Mouse (Mus musculus) MEL (cell line): ENCODE results near the gene Cst7. TPM values are rescaled to one million over a fixed set of nuclear protein-coding genes. Genes with fewer than 3 reads are reported as not detected.
A peak's percentile ranks its signal among the peaks of the same experiment; 100 is the strongest.

Experiments
- DNase-seq: peaks from one replicate; pipeline ENCODE4 v3.0.0; 2011; ENCODE audit warnings: low read depth, low spot score
- H3K27ac ChIP-seq: 2 replicates; pipeline ENCODE4 v1.5.1; 2012; ENCODE audit warnings: low read depth, mild to moderate bottlenecking, control low read depth, low read length, moderate library complexity; ENCODE audit not compliant: control insufficient read depth
- H3K27me3 ChIP-seq, 2 experiments: fragments of 150-350 bp in 1 of 2; sonication (generic) in 1 of 2; 2 replicates each; pipeline ENCODE4 v1.6.1; 2012; ENCODE audit warnings: low read length in 2 of 2, mild to moderate bottlenecking in 2 of 2, improper control_type of control experiment in 1 of 2, moderate library complexity in 1 of 2; ENCODE audit not compliant: insufficient read depth in 2 of 2, control insufficient read depth in 1 of 2
- H3K36me3 ChIP-seq, 2 experiments: 2 replicates each; pipeline ENCODE4 v1.6.1; 2012 to 2014; ENCODE audit warnings: low read length in 2 of 2, improper control_type of control experiment in 1 of 2, inconsistent platforms in 1 of 2, mild to moderate bottlenecking in 1 of 2; ENCODE audit not compliant: insufficient read depth in 2 of 2, control insufficient read depth in 1 of 2
- H3K4me1 ChIP-seq, 2 experiments: fragments of 150-350 bp in 1 of 2; sonication (generic) in 1 of 2; 2 replicates each; pipeline ENCODE4 v1.6.1; 2012; ENCODE audit warnings: low read length in 2 of 2, improper control_type of control experiment in 1 of 2, mild to moderate bottlenecking in 1 of 2; ENCODE audit not compliant: insufficient read depth in 2 of 2, control insufficient read depth in 1 of 2
- H3K4me3 ChIP-seq, 2 experiments: fragments of 150-350 bp in 1 of 2; sonication (generic) in 1 of 2; 2 replicates each; pipeline ENCODE4 v1.5.1; 2012; ENCODE audit warnings: low read depth in 2 of 2, low read length in 2 of 2, mild to moderate bottlenecking in 2 of 2, moderate library complexity in 2 of 2, control low read depth in 1 of 2, improper control_type of control experiment in 1 of 2; ENCODE audit not compliant: control insufficient read depth in 1 of 2, insufficient read depth in 1 of 2
- H3K79me2 ChIP-seq: 2 replicates; pipeline ENCODE4 v1.6.1; 2012; ENCODE audit warnings: mild to moderate bottlenecking, low read length, moderate library complexity; ENCODE audit not compliant: control insufficient read depth, poor library complexity, insufficient read depth
- H3K9ac ChIP-seq: 2 replicates; pipeline ENCODE4 v1.6.1; 2012; ENCODE audit warnings: low read depth, mild to moderate bottlenecking, control low read depth, low read length, moderate library complexity; ENCODE audit not compliant: control insufficient read depth, poor library complexity, severe bottlenecking
- H3K9me3 ChIP-seq: fragments of 150-350 bp; sonication (generic); replicated peaks from 2 replicates; pipeline ENCODE4 v1.6.1; 2012; ENCODE audit warnings: mild to moderate bottlenecking, low read length, improper control_type of control experiment, moderate library complexity; ENCODE audit not compliant: insufficient read depth
- BHLHE40 ChIP-seq: IDR thresholded peaks from 2 replicates; pipeline ENCODE4 v1.6.1; 2012; ENCODE audit warnings: low read depth, mild to moderate bottlenecking, inconsistent platforms, low read length, improper control_type of control experiment, borderline replicate concordance
- ELF1 ChIP-seq: IDR thresholded peaks from 2 replicates; pipeline ENCODE4 v1.6.1; 2014; ENCODE audit warnings: low read depth, mild to moderate bottlenecking, inconsistent platforms, low read length, improper control_type of control experiment, moderate library complexity
- KAT2A ChIP-seq: conservative IDR thresholded peaks from 2 replicates; pipeline ENCODE4 v1.6.1; 2012; ENCODE audit warnings: low read depth, low read length, improper control_type of control experiment, inconsistent platforms
- MAX ChIP-seq: IDR thresholded peaks from 2 replicates; pipeline ENCODE4 v1.6.1; 2011; ENCODE audit warnings: low read length, improper control_type of control experiment
- MAZ ChIP-seq: IDR thresholded peaks from 2 replicates; pipeline ENCODE4 v1.6.1; 2012; ENCODE audit warnings: low read depth, mild to moderate bottlenecking, inconsistent platforms, low read length, improper control_type of control experiment
- MYB ChIP-seq: IDR thresholded peaks from 2 replicates; pipeline ENCODE4 v1.6.1; 2011; ENCODE audit warnings: mild to moderate bottlenecking, low read depth, low read length, improper control_type of control experiment
- RAD21 ChIP-seq: IDR thresholded peaks from 2 replicates; pipeline ENCODE4 v1.6.1; 2011; ENCODE audit warnings: mild to moderate bottlenecking, low read depth, low read length, improper control_type of control experiment
- RCOR1 ChIP-seq: IDR thresholded peaks from 2 replicates; pipeline ENCODE4 v1.6.1; 2012; ENCODE audit warnings: low read depth, mild to moderate bottlenecking, inconsistent platforms, low read length, improper control_type of control experiment
- TAL1 ChIP-seq: IDR thresholded peaks from 2 replicates; pipeline ENCODE4 v1.6.1; 2012; ENCODE audit warnings: mild to moderate bottlenecking, inconsistent platforms, low read length, moderate library complexity, mixed read lengths
- TCF12 ChIP-seq: IDR thresholded peaks from 2 replicates; pipeline ENCODE4 v1.6.1; 2014; ENCODE audit warnings: low read depth, mild to moderate bottlenecking, inconsistent platforms, low read length, improper control_type of control experiment, moderate library complexity
- UBTF ChIP-seq: IDR thresholded peaks from 2 replicates; pipeline ENCODE4 v1.6.1; 2012; ENCODE audit warnings: low read depth, mild to moderate bottlenecking, inconsistent platforms, low read length, improper control_type of control experiment, moderate library complexity, borderline replicate concordance; ENCODE audit not compliant: insufficient read depth
- USF1 ChIP-seq: IDR thresholded peaks from 2 replicates; pipeline ENCODE4 v1.6.1; 2014; ENCODE audit warnings: low read depth, mild to moderate bottlenecking, inconsistent platforms, low read length, improper control_type of control experiment, moderate library complexity
- ZC3H11A ChIP-seq: IDR thresholded peaks from 2 replicates; pipeline ENCODE4 v1.6.1; 2012; ENCODE audit warnings: low read depth, mild to moderate bottlenecking, inconsistent platforms, low read length, improper control_type of control experiment
- ZMIZ1 ChIP-seq: IDR thresholded peaks from 2 replicates; pipeline ENCODE4 v1.6.1; 2012; ENCODE audit warnings: low read depth, mild to moderate bottlenecking, inconsistent platforms, low read length, improper control_type of control experiment, moderate library complexity
- ZNF384 ChIP-seq: IDR thresholded peaks from 2 replicates; pipeline ENCODE4 v1.6.1; 2012; ENCODE audit warnings: low read depth, mild to moderate bottlenecking, inconsistent platforms, low read length, improper control_type of control experiment
- polyA plus RNA-seq, 2 experiments: library from polyadenylated mRNA; stranded (reverse) in 1 of 2; unstranded in 1 of 2; fragments of >175 nt in 1 of 2; fragments of >200 nt in 1 of 2; gene quantifications; 2 replicates each; pipeline versions ENCODE4 v1.2.1 to v1.2.4; 2012; ENCODE audit warnings: low replicate concordance in 2 of 2, low read depth in 1 of 2; ENCODE audit not compliant: insufficient read length in 2 of 2, insufficient read depth in 1 of 2, missing spikeins in 1 of 2
- total RNA-seq: library from RNA; depleted of rRNA; stranded (reverse); fragments of 300-350 nt; gene quantifications from 2 replicates; pipeline ENCODE4 v1.2.3, GENCODE M21; 2012; rRNA removed

The Cst7 gene
- total and polyA plus RNA-seq, 3 experiments, result 12.4 to 35.8 TPM; not detected in 1

- no peak overlapping the region for H3K4me3 ChIP-seq
- DNase-seq, result no peak
- TF ChIP-seq TCF12 (no peak), ZMIZ1 (no peak), MAX (no peak), USF1 (no peak), MAZ (no peak), MYB (no peak), RAD21 (no peak), KAT2A (no peak), BHLHE40 (no peak), ZC3H11A (no peak), ELF1 (no peak), UBTF (no peak), ZNF384 (no peak), TAL1 (no peak)
- H3K9me3 ChIP-seq, result no peaks in the 10 kb centered on the region
- H3K9ac ChIP-seq, result no peak overlapping the region
- H3K27ac ChIP-seq, result no peak overlapping the region
- H3K4me1 ChIP-seq, result peaks cover 0 to 8% of the 10 kb centered on the region in 2 experiments; a peak in 2 of 4 replicates
- H3K36me3 ChIP-seq, result peaks cover 0 to 5% of the 10 kb centered on the region in 2 experiments; a peak in 2 of 4 replicates
- H3K79me2 ChIP-seq, result no peaks in the 10 kb centered on the region
- H3K27me3 ChIP-seq, result no peaks in the 10 kb centered on the region
Observed at GRCm38 (mm10) chr2:150624926-150625325, 54.7 kb downstream of the Cst7 start.

GRCm38 (mm10) chr2:150627140-150627539, 56.9 kb downstream of the Cst7 start:
- Histone ChIP-seq H3K9ac (no peak overlapping the region), H3K79me2 (no peaks in the 10 kb centered on the region), H3K36me3 (peaks cover 0 to 5% of the 10 kb centered on the region in 2 experiments; a peak in 2 of 4 replicates), H3K27me3 (no peaks in the 10 kb centered on the region), H3K4me3 (no peak overlapping the region), H3K9me3 (no peaks in the 10 kb centered on the region), H3K4me1 (peaks cover 0 to 8% of the 10 kb centered on the region in 2 experiments; a peak in 2 of 4 replicates), H3K27ac (no peak overlapping the region)
- TF ChIP-seq RCOR1 (0 out of 2 replicates have a peak, but pooled peaks have one; percentile 7), TAL1 (no peak)
- DNase-seq, result peak; percentile 26

Other genes with a start within 250 kb of the Cst7 start
- 2.6 and 3.2 TPM in 2 replicates for gene Gm10130, start 246.7 kb upstream of the Cst7 start, total RNA-seq
- gene Gm10130, start 246.7 kb upstream of the Cst7 start, polyA plus RNA-seq, result 1 to 10 TPM in 1 of 2 experiments, not detected in 1; 7.4 TPM
- gene 3300002I08Rik, start 207.7 kb upstream of the Cst7 start, total RNA-seq, result not detected in 2 replicates
- not detected for gene 3300002I08Rik, start 207.7 kb upstream of the Cst7 start, polyA plus RNA-seq
- gene Zfp442, start 118.9 kb upstream of the Cst7 start, total RNA-seq, result not detected in 2 replicates
- not detected for gene Zfp442, start 118.9 kb upstream of the Cst7 start, polyA plus RNA-seq
- gene Zfp345, start 85.3 kb upstream of the Cst7 start, total RNA-seq, result 2.5 and 3.0 TPM in 2 replicates
- 100 to 1,000 TPM in 1 of 2 experiments, 1 to 10 TPM in 1; 1.0 to 254 TPM for gene Zfp345, start 85.3 kb upstream of the Cst7 start, polyA plus RNA-seq
- 21.3 and 26.4 TPM in 2 replicates for gene Apmap, start 38.2 kb downstream of the Cst7 start, total RNA-seq
- gene Apmap, start 38.2 kb downstream of the Cst7 start, polyA plus RNA-seq, result 10 to 100 TPM in 1 of 2 experiments, not detected in 1; 29.4 TPM
- gene Acss1, start 98.1 kb downstream of the Cst7 start, total RNA-seq, result 10.2 and 12.5 TPM in 2 replicates
- gene Acss1, start 98.1 kb downstream of the Cst7 start, polyA plus RNA-seq, result 10 to 100 TPM in 1 of 2 experiments, not detected in 1; 22.6 TPM
- gene Vsx1, start 118.9 kb downstream of the Cst7 start, total RNA-seq, result not detected in 2 replicates
- gene Vsx1, start 118.9 kb downstream of the Cst7 start, polyA plus RNA-seq, result not detected
- 34.3 and 48.2 TPM in 2 replicates for gene Entpd6, start 178.6 kb downstream of the Cst7 start, total RNA-seq
- gene Entpd6, start 178.6 kb downstream of the Cst7 start, polyA plus RNA-seq, result 10 to 100 TPM in 1 of 2 experiments, not detected in 1; 47.9 TPM
- gene Pygb, start 216.3 kb downstream of the Cst7 start, total RNA-seq, result 19.0 and 21.0 TPM in 2 replicates
- gene Pygb, start 216.3 kb downstream of the Cst7 start, polyA plus RNA-seq, result 10 to 100 TPM in 1 of 2 experiments, not detected in 1; 26.5 TPM